Mouse (Mus musculus) spleen, adult 2 months (tissue): ENCODE results near the gene Atf2.

ENCODE experiments used
- CTCF ChIP-seq: fragments of 200-500 bp; IDR thresholded peaks from 2 replicates; pipeline ENCODE4 v1.5.1; 2011; ENCODE audit warnings: mild to moderate bottlenecking, inconsistent platforms; ENCODE audit not compliant: insufficient read depth, insufficient read length, insufficient replicate concordance; ENCODE audit errors: extremely low read depth
- POLR2A ChIP-seq: fragments of 200-500 bp; IDR thresholded peaks from 2 replicates; pipeline ENCODE4 v1.6.1; 2011; ENCODE audit warnings: low read depth, low read length, inconsistent platforms

DNA sequence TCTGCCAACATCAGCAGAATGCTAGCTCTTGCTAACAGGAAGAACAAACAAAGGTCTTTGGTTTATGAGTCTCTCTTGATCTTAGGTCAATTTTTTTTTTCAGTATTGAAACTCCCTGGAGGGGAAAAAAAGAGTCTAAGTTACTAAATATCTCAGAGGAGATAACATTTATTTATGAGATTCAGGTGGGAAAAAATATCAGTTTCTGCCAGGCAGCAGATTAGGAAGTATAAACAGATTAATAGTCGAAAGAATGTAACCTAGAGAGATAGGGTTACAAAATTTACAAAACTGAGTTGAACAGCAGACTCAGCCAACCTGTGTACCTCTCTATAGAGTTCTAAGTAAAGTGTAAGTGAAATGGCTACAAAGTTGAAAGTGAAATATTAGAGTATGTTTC lies 7.9 kb upstream of the Atf2 start:
- no peak for TF ChIP-seq CTCF
- no peak for TF ChIP-seq POLR2A
